Mouse (Mus musculus): ENCODE measurements around the gene Elp1. TPM values are rescaled to one million over a fixed set of nuclear protein-coding genes. Genes with fewer than 3 reads are reported as not detected.
A peak's percentile ranks its signal among the peaks of the same experiment; 100 is the strongest.

The Elp1 gene
- polyA plus RNA-seq, 1 experiment: 23.5 TPM

DNA sequence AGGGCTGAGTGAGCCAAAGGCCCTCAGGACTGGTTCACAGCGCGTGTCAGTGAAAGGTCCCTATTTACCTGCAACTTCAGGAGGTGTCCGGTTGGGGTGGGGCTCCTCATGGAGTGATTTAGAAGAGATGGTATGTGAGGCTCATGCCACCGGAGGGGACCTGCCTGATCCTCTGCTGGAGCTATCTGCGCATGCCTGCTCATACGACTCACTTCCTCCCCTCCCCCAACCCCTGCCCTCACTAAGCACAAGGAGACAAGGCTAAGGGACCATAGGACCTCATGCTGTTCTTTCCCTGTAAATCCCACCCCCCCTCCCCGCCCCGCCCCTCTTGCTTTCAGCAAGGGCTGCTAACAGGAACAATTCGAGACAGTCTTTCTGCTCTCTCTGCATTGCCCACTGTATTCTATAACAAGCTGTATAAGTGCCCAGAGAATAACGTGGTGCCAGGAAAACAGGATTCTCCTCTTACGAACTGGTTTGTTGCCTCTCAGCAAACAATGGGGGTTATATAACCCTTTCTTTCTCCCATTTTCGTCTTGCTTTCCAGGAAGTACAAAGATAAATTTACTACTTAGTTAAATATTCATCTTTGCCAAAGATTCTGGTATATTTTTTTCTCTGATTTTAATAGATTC is 43.9 kb upstream of the Elp1 start:
- no peaks in the 10 kb centered on the region for H3K36me3 ChIP-seq (ENCODE audit: control insufficient read depth, insufficient read depth)
- H3K79me2 ChIP-seq (ENCODE audit: control insufficient read depth, insufficient read depth): no peaks in the 10 kb centered on the region
- H3K4me3 ChIP-seq: no peak overlapping the region
- no peak overlapping the region for H3K4me2 ChIP-seq (ENCODE audit: low read depth)
- TF ChIP-seq E2F4 (IDR thresholded peaks at IDR 0.05; ENCODE audit: insufficient read depth) (no peak), TCF3 (IDR thresholded peaks at IDR 0.05; ENCODE audit: insufficient read length, low read depth) (no peak), MAX (IDR thresholded peaks at IDR 0.05; ENCODE audit: low read depth) (no peak), POLR2AphosphoS2 (IDR thresholded peaks at IDR 0.05; ENCODE audit: insufficient read length, low read depth) (no peak), REST (IDR thresholded peaks at IDR 0.05; ENCODE audit: insufficient read depth, insufficient read length) (no peak), TCF12 (IDR thresholded peaks at IDR 0.05; ENCODE audit: insufficient read depth, poor library complexity, severe bottlenecking) (no peak), CEBPB (IDR thresholded peaks at IDR 0.05; ENCODE audit: insufficient read depth, poor library complexity, severe bottlenecking) (no peak), USF1 (IDR thresholded peaks at IDR 0.05; ENCODE audit: low read depth) (no peak), MYOD1 (IDR thresholded peaks at IDR 0.05; ENCODE audit: control insufficient read depth in 1 of 3, insufficient read length in 2 of 3, low read depth in 2 of 3) (no peak), MYOG (IDR thresholded peaks at IDR 0.05; ENCODE audit: control insufficient read depth in 1 of 3, insufficient read depth in 1 of 3, insufficient read length in 2 of 3, low read depth in 2 of 3) (no peak)
- no peak overlapping the region for H3ac ChIP-seq (ENCODE audit: control insufficient read depth, insufficient read length)
- no peaks in the 10 kb centered on the region for H3K27me3 ChIP-seq (ENCODE audit: control insufficient read depth, insufficient read depth, insufficient read length)

DNA sequence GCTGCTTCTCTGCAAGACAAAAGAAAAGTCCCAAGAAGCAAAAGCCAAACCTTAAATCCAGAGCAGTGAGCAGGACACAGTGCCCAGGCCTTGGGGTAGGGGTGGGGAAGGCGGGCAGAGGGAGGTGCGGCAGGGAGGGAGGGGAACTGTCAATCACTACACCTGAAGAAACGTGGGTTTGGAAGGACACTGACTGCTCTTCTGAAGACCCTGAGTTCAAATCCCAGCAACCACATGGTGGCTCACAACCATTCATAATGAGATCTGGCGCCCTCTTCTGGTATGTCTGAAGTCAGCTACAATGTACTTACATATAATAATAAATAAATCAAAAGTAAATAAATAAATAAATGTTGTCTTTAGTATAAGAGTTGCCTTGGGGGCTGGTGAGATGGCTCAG is 42.8 kb upstream of the Elp1 start:
- no peak for TF ChIP-seq CEBPB (IDR thresholded peaks at IDR 0.05; ENCODE audit: insufficient read depth, poor library complexity, severe bottlenecking)
- H3K27me3 ChIP-seq (ENCODE audit: control insufficient read depth, insufficient read depth, insufficient read length): no peaks in the 10 kb centered on the region
- no peak overlapping the region for H3K4me3 ChIP-seq
- no peaks in the 10 kb centered on the region for H3K36me3 ChIP-seq (ENCODE audit: control insufficient read depth, insufficient read depth)
- no peaks in the 10 kb centered on the region for H3K79me2 ChIP-seq (ENCODE audit: control insufficient read depth, insufficient read depth)
- no peak overlapping the region for H3K4me2 ChIP-seq (ENCODE audit: low read depth)
- no peak overlapping the region for H3ac ChIP-seq (ENCODE audit: control insufficient read depth, insufficient read length)

DNA sequence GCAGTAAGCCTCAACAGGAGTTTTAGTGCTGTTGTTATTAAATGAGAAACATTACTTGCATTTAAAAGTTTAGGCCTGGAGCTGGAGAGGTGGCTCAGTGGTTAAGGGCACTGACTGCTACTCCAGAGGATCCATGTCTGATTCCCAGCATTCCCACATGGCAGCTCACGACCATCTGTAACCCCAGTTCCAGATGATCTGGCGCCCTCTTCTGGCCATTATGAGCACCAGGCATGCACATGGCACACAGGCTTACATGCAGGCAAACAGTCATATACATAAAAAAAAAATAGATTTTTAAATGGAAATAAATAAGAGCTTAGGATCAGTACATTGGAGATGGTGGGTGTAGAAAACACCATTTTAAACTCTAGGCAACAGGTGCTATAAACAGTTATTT is 41.8 kb upstream of the Elp1 start:
- no peak overlapping the region for H3K4me3 ChIP-seq
- H3K36me3 ChIP-seq (ENCODE audit: control insufficient read depth, insufficient read depth): no peaks in the 10 kb centered on the region
- no peaks in the 10 kb centered on the region for H3K79me2 ChIP-seq (ENCODE audit: control insufficient read depth, insufficient read depth)
- no peak overlapping the region for H3ac ChIP-seq (ENCODE audit: control insufficient read depth, insufficient read length)
- no peak overlapping the region for H3K4me2 ChIP-seq (ENCODE audit: low read depth)
- TF ChIP-seq POLR2AphosphoS2 (IDR thresholded peaks at IDR 0.05; ENCODE audit: insufficient read length, low read depth) (no peak), E2F4 (IDR thresholded peaks at IDR 0.05; ENCODE audit: insufficient read depth) (no peak), REST (IDR thresholded peaks at IDR 0.05; ENCODE audit: insufficient read depth, insufficient read length) (no peak), MYOG (IDR thresholded peaks at IDR 0.05; ENCODE audit: control insufficient read depth in 1 of 3, insufficient read depth in 1 of 3, insufficient read length in 2 of 3, low read depth in 2 of 3) (no peak), MYOD1 (IDR thresholded peaks at IDR 0.05; ENCODE audit: control insufficient read depth in 1 of 3, insufficient read length in 2 of 3, low read depth in 2 of 3) (no peak), SRF (IDR thresholded peaks at IDR 0.05; ENCODE audit: control insufficient read depth, insufficient read length, low read depth) (no peak), TCF3 (IDR thresholded peaks at IDR 0.05; ENCODE audit: insufficient read length, low read depth) (no peak)
- no peaks in the 10 kb centered on the region for H3K27me3 ChIP-seq (ENCODE audit: control insufficient read depth, insufficient read depth, insufficient read length)

DNA sequence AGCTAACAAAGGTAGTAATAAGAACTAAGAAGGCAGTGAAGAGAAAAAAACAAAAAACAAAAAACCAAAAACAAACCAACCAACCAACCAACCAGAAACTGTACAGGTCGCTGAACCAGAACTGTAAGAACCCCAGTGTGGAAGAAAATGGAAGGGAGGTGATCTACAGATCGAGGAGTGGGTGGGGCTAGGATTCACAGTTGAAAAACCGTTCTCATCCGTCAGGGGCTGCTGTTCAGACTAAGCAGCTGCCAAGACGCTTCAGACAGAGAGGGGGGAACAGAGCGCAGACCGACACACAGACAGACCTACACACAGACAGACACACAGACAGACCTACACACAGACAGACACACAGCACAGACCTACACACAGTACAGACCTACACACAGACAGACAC is 40.4 kb upstream of the Elp1 start:
- no peaks in the 10 kb centered on the region for H3K36me3 ChIP-seq (ENCODE audit: control insufficient read depth, insufficient read depth)

DNA sequence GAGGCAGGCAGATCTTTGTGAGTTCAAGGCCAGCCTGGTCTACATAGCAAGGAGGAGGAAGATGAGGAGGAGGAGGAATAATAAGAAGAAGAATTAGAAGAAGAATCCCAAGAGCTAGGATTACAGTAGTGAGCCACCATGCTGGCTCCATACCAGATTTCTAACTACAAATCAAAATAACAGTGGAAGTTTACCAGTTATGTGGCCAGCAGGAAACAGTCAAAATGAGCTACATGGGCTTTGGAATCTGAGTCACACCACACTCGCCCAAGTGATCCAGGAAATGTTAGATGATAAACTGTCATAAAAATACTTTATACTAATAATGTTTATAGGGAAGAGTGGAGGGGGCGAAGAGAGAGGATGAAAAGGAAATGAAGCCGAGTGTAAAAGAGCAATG is 38.2 kb upstream of the Elp1 start:
- Histone ChIP-seq H3K79me2 (ENCODE audit: control insufficient read depth, insufficient read depth) (no peaks in the 10 kb centered on the region), H3K4me2 (ENCODE audit: low read depth) (peak overlapping the region; percentile 60), H3ac (ENCODE audit: control insufficient read depth, insufficient read length) (no peak overlapping the region), H3K4me3 (no peak overlapping the region), H3K27me3 (ENCODE audit: control insufficient read depth, insufficient read depth, insufficient read length) (no peaks in the 10 kb centered on the region), H3K36me3 (ENCODE audit: control insufficient read depth, insufficient read depth) (no peaks in the 10 kb centered on the region)
- TF ChIP-seq CEBPB (IDR thresholded peaks at IDR 0.05; ENCODE audit: insufficient read depth, poor library complexity, severe bottlenecking) (no peak), TCF3 (IDR thresholded peaks at IDR 0.05; ENCODE audit: insufficient read length, low read depth) (no peak), MAX (IDR thresholded peaks at IDR 0.05; ENCODE audit: low read depth) (no peak), POLR2AphosphoS2 (IDR thresholded peaks at IDR 0.05; ENCODE audit: insufficient read length, low read depth) (no peak), POLR2A (IDR thresholded peaks at IDR 0.05; ENCODE audit: insufficient read length, low read depth) (no peak), MYOG (IDR thresholded peaks at IDR 0.05; ENCODE audit: control insufficient read depth in 1 of 3, insufficient read depth in 1 of 3, insufficient read length in 2 of 3, low read depth in 2 of 3) (no peak), MYOD1 (IDR thresholded peaks at IDR 0.05; ENCODE audit: control insufficient read depth in 1 of 3, insufficient read length in 2 of 3, low read depth in 2 of 3) (no peak), USF1 (IDR thresholded peaks at IDR 0.05; ENCODE audit: low read depth) (no peak), SRF (IDR thresholded peaks at IDR 0.05; ENCODE audit: control insufficient read depth, insufficient read length, low read depth) (no peak), E2F4 (IDR thresholded peaks at IDR 0.05; ENCODE audit: insufficient read depth) (no peak), REST (IDR thresholded peaks at IDR 0.05; ENCODE audit: insufficient read depth, insufficient read length) (no peak), TCF12 (IDR thresholded peaks at IDR 0.05; ENCODE audit: insufficient read depth, poor library complexity, severe bottlenecking) (no peak)

More for the DNA sequence above, 40.4 kb upstream of the Elp1 start:
- Histone ChIP-seq H3K27me3 (ENCODE audit: control insufficient read depth, insufficient read depth, insufficient read length) (no peaks in the 10 kb centered on the region), H3K4me3 (no peak overlapping the region), H3K4me2 (ENCODE audit: low read depth) (no peak overlapping the region), H3ac (ENCODE audit: control insufficient read depth, insufficient read length) (no peak overlapping the region), H3K79me2 (ENCODE audit: control insufficient read depth, insufficient read depth) (no peaks in the 10 kb centered on the region)
- TF ChIP-seq MAX (IDR thresholded peaks at IDR 0.05; ENCODE audit: low read depth) (no peak), SRF (IDR thresholded peaks at IDR 0.05; ENCODE audit: control insufficient read depth, insufficient read length, low read depth) (no peak), REST (IDR thresholded peaks at IDR 0.05; ENCODE audit: insufficient read depth, insufficient read length) (no peak), POLR2A (IDR thresholded peaks at IDR 0.05; ENCODE audit: insufficient read length, low read depth) (no peak), MYOG (IDR thresholded peaks at IDR 0.05; ENCODE audit: control insufficient read depth in 1 of 3, insufficient read depth in 1 of 3, insufficient read length in 2 of 3, low read depth in 2 of 3) (no peak), MYOD1 (IDR thresholded peaks at IDR 0.05; ENCODE audit: control insufficient read depth in 1 of 3, insufficient read length in 2 of 3, low read depth in 2 of 3) (no peak), E2F4 (IDR thresholded peaks at IDR 0.05; ENCODE audit: insufficient read depth) (no peak), CEBPB (IDR thresholded peaks at IDR 0.05; ENCODE audit: insufficient read depth, poor library complexity, severe bottlenecking) (no peak), POLR2AphosphoS2 (IDR thresholded peaks at IDR 0.05; ENCODE audit: insufficient read length, low read depth) (no peak), TCF3 (IDR thresholded peaks at IDR 0.05; ENCODE audit: insufficient read length, low read depth) (no peak)

Measured in myocyte (in vitro differentiated cells).